Mouse (Mus musculus) left cerebral cortex, adult 2 months (tissue): ENCODE measurements at regions not wholly inside any gene's neighbourhood (a gene's known extent, or its start where the extent isn't known, plus 50 kb on each side); places are given as distances from the start of the nearest gene placed in this dataset.

Experiments
- DNase-seq, 2 experiments: peaks; one replicate each; pipeline ENCODE4 v3.0.0; 2021 to 2022; ENCODE audit warnings: low spot score in 2 of 2, mixed read lengths in 1 of 2; ENCODE audit errors: extremely low spot score in 1 of 2
- H3K27ac ChIP-seq: fragments of 200-600 bp; 2 replicates; pipeline ENCODE4 v1.8.1; 2022
- H3K4me3 ChIP-seq: fragments of 200-600 bp; 2 replicates; pipeline ENCODE4 v1.8.1; 2022
- CTCF ChIP-seq: fragments of 200-600 bp; IDR thresholded peaks from 2 replicates; pipeline ENCODE4 v1.8.1; 2022; ENCODE audit warnings: antibody characterized with exemption, mild to moderate bottlenecking, moderate library complexity
- intact Hi-C: fragments of 180-260 bp; cut with DNase I; formaldehyde crosslinking; loops from one replicate; pipeline ENCODE4 v1.15.1; 2025

- intact Hi-C loops: no loop called here
- DNase-seq: no peak
- Histone ChIP-seq H3K27ac (no peak overlapping the region), H3K4me3 (no peak overlapping the region)
- no peak for TF ChIP-seq CTCF
These were observed 233.0 kb downstream of the Phf14 start for GRCm38 (mm10) chr6:12140596-12140995.

GRCm38 (mm10) chr6:12145216-12145615 is 237.6 kb downstream of the Phf14 start:
- no peak for DNase-seq
- TF ChIP-seq CTCF: no peak

GRCm38 (mm10) chr6:12150613-12151333 is 243.2 kb downstream of the Phf14 start:
- no peak for DNase-seq
- Histone ChIP-seq H3K27ac (no peak overlapping the region), H3K4me3 (no peak overlapping the region)
- no peak for TF ChIP-seq CTCF
- intact Hi-C loops: no loop called here

More at GRCm38 (mm10) chr6:12145216-12145615, 237.6 kb downstream of the Phf14 start:
- Histone ChIP-seq H3K27ac (no peak overlapping the region), H3K4me3 (no peak overlapping the region)
- intact Hi-C loops: no loop called here

GRCm38 (mm10) chr6:12163971-12164370 is 256.4 kb downstream of the Phf14 start:
- Histone ChIP-seq H3K4me3 (no peak overlapping the region), H3K27ac (no peak overlapping the region)
- intact Hi-C loops: no loop called here
- TF ChIP-seq CTCF: no peak
- no peak for DNase-seq

GRCm38 (mm10) chr6:12168533-12168932 is 260.9 kb downstream of the Phf14 start:
- intact Hi-C loops: no loop called here
- no peak overlapping the region for H3K4me3 ChIP-seq
- no peak overlapping the region for H3K27ac ChIP-seq
- DNase-seq: no peak
- TF ChIP-seq CTCF: no peak

GRCm38 (mm10) chr6:12169431-12169830 is 261.8 kb downstream of the Phf14 start:
- no peak for TF ChIP-seq CTCF
- H3K4me3 ChIP-seq: no peak overlapping the region
- H3K27ac ChIP-seq: no peak overlapping the region
- DNase-seq: no peak
- intact Hi-C loops: no loop called here

GRCm38 (mm10) chr6:12170722-12171121 is 263.1 kb downstream of the Phf14 start:
- no peak overlapping the region for H3K4me3 ChIP-seq
- no peak for DNase-seq
- no peak for TF ChIP-seq CTCF
- intact Hi-C loops: no loop called here
- H3K27ac ChIP-seq: no peak overlapping the region

- no peak overlapping the region for H3K4me3 ChIP-seq
- H3K27ac ChIP-seq: no peak overlapping the region
- DNase-seq: no peak
- no peak for TF ChIP-seq CTCF
- intact Hi-C loops: no loop called here
These were observed 263.6 kb downstream of the Phf14 start for GRCm38 (mm10) chr6:12171189-12171588.

GRCm38 (mm10) chr6:12177996-12178395 is 270.4 kb downstream of the Phf14 start:
- TF ChIP-seq CTCF: no peak
- peak overlapping the region; percentile 32; the same call in 1 of the 2 replicates for H3K27ac ChIP-seq
- intact Hi-C loops: no loop called here

GRCm38 (mm10) chr6:12180951-12181350 is 273.3 kb downstream of the Phf14 start:
- no peak for DNase-seq
- no peak overlapping the region for H3K27ac ChIP-seq
- intact Hi-C loops: no loop called here
- no peak overlapping the region for H3K4me3 ChIP-seq
- no peak for TF ChIP-seq CTCF

More at GRCm38 (mm10) chr6:12177996-12178395, 270.4 kb downstream of the Phf14 start:
- no peak overlapping the region for H3K4me3 ChIP-seq
- no peak for DNase-seq

- TF ChIP-seq CTCF: no peak
- Histone ChIP-seq H3K27ac (no peak overlapping the region), H3K4me3 (no peak overlapping the region)
- DNase-seq: no peak
- intact Hi-C loops: no loop called here
These were observed 302.6 kb downstream of the Phf14 start for GRCm38 (mm10) chr6:12210190-12210589.

- no peak overlapping the region for H3K27ac ChIP-seq
- no peak for TF ChIP-seq CTCF
- no peak for DNase-seq
- no peak overlapping the region for H3K4me3 ChIP-seq
- intact Hi-C loops: no loop called here
These were observed 307.0 kb downstream of the Phf14 start for GRCm38 (mm10) chr6:12214526-12215177.

GRCm38 (mm10) chr6:12215178-12215553 is 307.6 kb downstream of the Phf14 start:
- no peak for TF ChIP-seq CTCF
- no peak for DNase-seq

More at GRCm38 (mm10) chr6:12215178-12215553, 307.6 kb downstream of the Phf14 start:
- Histone ChIP-seq H3K27ac (no peak overlapping the region), H3K4me3 (no peak overlapping the region)
- intact Hi-C loops: no loop called here
